ENCODE assay signal across 8 mouse cellular contexts in genomic region chr10:66807261-66807968, GRCm38 (mm10).
DNase-seq lines count a peak whose midpoint lies in the region; ATAC-seq and TF ChIP-seq lines count a peak whose summit lies in the region.

No protein-coding gene starts in this region.

- TF ChIP-seq CTCF in E14TG2a.4 (conservative IDR thresholded peaks at IDR 0.05; ENCODE audit: low read length) = peak; percentile 63

- H3K27me3 ChIP-seq in E14TG2a.4 (ENCODE audit: insufficient read depth, low read length) = peaks cover 4% of the 10 kb centered on the region; the same call in 1 of the 2 replicates
- H3K27me3 ChIP-seq in embryonic facial prominence, embryonic 13.5 days = no peaks in the 10 kb centered on the region
- H3K27me3 ChIP-seq in heart, embryonic 15.5 days = no peaks in the 10 kb centered on the region
- no peaks in the 10 kb centered on the region for H3K27me3 ChIP-seq in neural tube, embryonic 15.5 days (replicated peaks)

- ATAC-seq in embryonic facial prominence, embryonic 13.5 days (ENCODE audit: insufficient number of reproducible peaks, insufficient read depth, low FRiP score, low TSS enrichment, low read depth) = no peak
- no peak for ATAC-seq in heart, embryonic 15.5 days (replicated peaks; ENCODE audit: insufficient number of reproducible peaks, insufficient read depth, low FRiP score, low read depth)
- ATAC-seq in neural tube, embryonic 15.5 days (ENCODE audit: low FRiP score) = peak; percentile 73

- peak; percentile 55 to 74 for DNase-seq in adrenal gland, postnatal 36 days
- DNase-seq in kidney, postnatal 14 days = peak; percentile 71
- DNase-seq in lung, adult 18-20 months = peak; percentile 31 to 54
- DNase-seq in yolk sac, embryonic 10.5 days (ENCODE audit: low spot score) = peak; percentile 13

- H3K27ac ChIP-seq in embryonic facial prominence, embryonic 13.5 days = no peak overlapping the region
- H3K27ac ChIP-seq in heart, embryonic 15.5 days = no peak overlapping the region
- H3K27ac ChIP-seq in neural tube, embryonic 15.5 days (replicated peaks) = no peak overlapping the region

- 42% methylated on average over 16 of the region's 16 CpGs for WGBS in embryonic facial prominence, embryonic 13.5 days
- 42% methylated on average over 16 of the region's 16 CpGs for whole genome bisulfite sequencing in heart, embryonic 15.5 days
- 47% methylated on average over 16 of the region's 16 CpGs for WGBS in neural tube, embryonic 15.5 days

- H3K4me2 ChIP-seq in embryonic facial prominence, embryonic 13.5 days = peak overlapping the region; percentile 31
- peak overlapping the region; percentile 7; the same call in 1 of the 2 replicates for H3K4me2 ChIP-seq in heart, embryonic 15.5 days
- peak overlapping the region; percentile 30 for H3K4me2 ChIP-seq in neural tube, embryonic 15.5 days

- no peak overlapping the region for H3K9ac ChIP-seq in embryonic facial prominence, embryonic 13.5 days
- H3K9ac ChIP-seq in heart, embryonic 15.5 days = no peak overlapping the region
- H3K9ac ChIP-seq in neural tube, embryonic 15.5 days (replicated peaks) = no peak overlapping the region

- H3K36me3 ChIP-seq in E14TG2a.4 (ENCODE audit: insufficient read depth, low read length) = no peaks in the 10 kb centered on the region
- H3K36me3 ChIP-seq in embryonic facial prominence, embryonic 13.5 days = no peaks in the 10 kb centered on the region
- no peaks in the 10 kb centered on the region for H3K36me3 ChIP-seq in heart, embryonic 15.5 days
- H3K36me3 ChIP-seq in neural tube, embryonic 15.5 days = no peaks in the 10 kb centered on the region

- peaks cover 8% of the 10 kb centered on the region for H3K4me1 ChIP-seq in E14TG2a.4 (replicated peaks; ENCODE audit: low read depth, low read length)
- no peaks in the 10 kb centered on the region for H3K4me1 ChIP-seq in embryonic facial prominence, embryonic 13.5 days
- H3K4me1 ChIP-seq in heart, embryonic 15.5 days (replicated peaks) = no peaks in the 10 kb centered on the region
- H3K4me1 ChIP-seq in neural tube, embryonic 15.5 days = 0 out of 2 replicates have a peak, but pooled peaks cover 4% of the 10 kb centered on the region

- H3K9me3 ChIP-seq in E14TG2a.4 (ENCODE audit: low read length) = peaks cover 15% of the 10 kb centered on the region
- no peaks in the 10 kb centered on the region; the same call in 1 of the 2 replicates for H3K9me3 ChIP-seq in embryonic facial prominence, embryonic 13.5 days
- H3K9me3 ChIP-seq in heart, embryonic 15.5 days (replicated peaks) = no peaks in the 10 kb centered on the region; the same call in 1 of the 2 replicates
- H3K9me3 ChIP-seq in neural tube, embryonic 15.5 days (replicated peaks) = no peaks in the 10 kb centered on the region

- peak overlapping the region; percentile 51 for H3K4me3 ChIP-seq in E14TG2a.4 (replicated peaks; ENCODE audit: low read length)
- H3K4me3 ChIP-seq in embryonic facial prominence, embryonic 13.5 days = no peak overlapping the region
- no peak overlapping the region for H3K4me3 ChIP-seq in heart, embryonic 15.5 days
- H3K4me3 ChIP-seq in neural tube, embryonic 15.5 days (replicated peaks) = no peak overlapping the region

Comparison
In these comparisons a context has a peak if more than half of its experiments do, and no peak if none do; other contexts are left out.
1. DNase-seq: peak in every context shown above with its lines; median percentile 71 in kidney, postnatal 14 days; 64 in adrenal gland, postnatal 36 days; 42 in lung, adult 18-20 months; 13 in yolk sac, embryonic 10.5 days.